Mouse (Mus musculus): ENCODE data around the gene Stk10. TPM values are rescaled to one million over a fixed set of nuclear protein-coding genes. Genes with fewer than 3 reads are reported as not detected.

Stk10 gene
- polyA plus RNA-seq, 1 experiment from 2014 or later: 3.5 TPM

DNA sequence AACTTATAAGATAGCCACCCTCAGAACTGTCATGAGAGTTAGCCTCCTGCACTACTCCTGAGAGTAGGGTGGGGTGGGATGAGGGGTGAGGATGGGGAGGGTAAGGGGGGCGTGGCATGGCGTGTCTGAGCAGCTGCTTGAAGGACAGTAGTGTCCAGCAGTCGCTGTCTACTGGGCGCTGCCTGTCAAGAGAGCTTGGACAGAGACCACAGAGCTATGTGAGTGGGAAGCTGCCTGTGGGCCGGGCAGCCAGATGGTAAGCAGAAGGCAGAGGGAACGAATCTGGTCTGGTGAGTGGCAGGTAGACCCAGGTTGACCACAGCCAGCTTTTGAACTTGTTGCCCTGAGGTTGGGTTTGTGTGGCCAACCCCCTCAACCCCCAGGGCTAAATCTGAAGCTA lies 7.4 kb downstream of the Stk10 start:
- Histone ChIP-seq H3K27me3 (no peaks in the 10 kb centered on the region), H3K4me1 (peaks cover 2% of the 10 kb centered on the region; the same call in 1 of the 2 replicates), H3K9ac (no peak overlapping the region), H3K4me3 (replicated peaks) (no peak overlapping the region), H3K36me3 (no peaks in the 10 kb centered on the region), H3K27ac (replicated peaks) (no peak overlapping the region), H3K9me3 (replicated peaks) (no peaks in the 10 kb centered on the region), H3K4me2 (replicated peaks) (no peak overlapping the region)
- 78% methylated on average over 6 of the region's 6 CpGs for WGBS
- no peak for ATAC-seq (ENCODE audit: insufficient number of reproducible peaks, low FRiP score, low TSS enrichment, low read depth)

DNA sequence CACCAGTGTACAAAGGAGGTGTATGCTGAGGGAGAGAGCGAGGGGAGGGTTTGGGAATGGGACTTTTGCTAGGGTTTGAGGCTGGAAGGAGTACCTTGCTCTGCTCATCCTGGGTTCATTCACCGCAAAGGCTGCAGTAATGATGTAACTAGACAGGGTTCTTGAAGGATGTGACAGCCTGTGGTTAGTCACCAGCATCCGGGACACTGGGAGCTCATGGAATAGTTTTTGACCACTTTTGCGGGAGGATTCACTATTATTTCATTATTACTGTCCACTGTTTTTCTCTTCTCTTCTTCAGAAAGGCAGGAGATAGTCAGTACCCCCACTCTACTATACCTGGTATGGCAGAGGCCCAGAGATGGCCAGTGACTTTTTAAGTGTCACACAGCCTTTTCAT lies 9.1 kb downstream of the Stk10 start:
- H3K27ac ChIP-seq (replicated peaks): no peak overlapping the region
- no peak overlapping the region for H3K9ac ChIP-seq
- no peaks in the 10 kb centered on the region for H3K9me3 ChIP-seq (replicated peaks)
- WGBS: 94% methylated on average over 4 of the region's 4 CpGs
- no peaks in the 10 kb centered on the region for H3K27me3 ChIP-seq
- no peak overlapping the region for H3K4me3 ChIP-seq (replicated peaks)
- H3K4me2 ChIP-seq (replicated peaks): no peak overlapping the region
- peaks cover 6% of the 10 kb centered on the region; the same call in 1 of the 2 replicates for H3K4me1 ChIP-seq
- no peak for ATAC-seq (ENCODE audit: insufficient number of reproducible peaks, low FRiP score, low TSS enrichment, low read depth)
- no peaks in the 10 kb centered on the region for H3K36me3 ChIP-seq

DNA sequence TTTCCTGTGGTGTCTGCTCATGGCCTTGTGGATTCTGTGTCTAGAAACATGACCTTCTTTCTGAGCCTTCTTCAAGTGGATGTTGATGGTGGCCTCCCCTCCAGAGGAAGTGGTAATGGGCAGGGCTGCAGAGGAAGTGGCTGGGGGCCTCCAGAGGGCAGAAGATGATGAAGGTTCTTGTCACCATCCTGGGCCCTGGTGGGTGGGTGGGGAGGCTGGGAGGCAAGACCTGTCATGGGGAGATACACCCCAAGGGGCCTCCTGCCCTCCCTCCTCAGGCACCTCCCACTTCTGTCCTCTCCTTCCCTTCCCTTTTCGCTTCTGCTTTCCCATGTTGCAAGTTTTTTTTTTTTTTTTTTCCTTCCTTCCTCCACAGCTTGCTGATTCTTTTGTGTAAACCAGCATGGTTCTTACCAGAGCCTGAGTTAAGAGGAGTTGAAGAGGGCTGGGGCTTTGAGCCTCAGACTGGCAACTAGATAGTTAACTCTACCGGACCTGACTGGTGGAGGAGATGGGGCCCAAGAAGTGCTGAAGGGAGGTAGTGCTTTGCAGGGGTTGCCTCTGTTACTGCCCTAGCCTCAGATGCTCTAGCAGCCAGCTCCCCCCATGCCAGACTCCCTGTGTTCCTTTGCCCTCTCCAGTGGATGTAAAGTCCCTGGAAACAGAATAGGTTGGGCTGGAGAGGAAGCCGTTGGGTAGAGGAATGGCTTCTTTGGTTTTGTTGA lies 9.7 kb downstream of the Stk10 start:
- Histone ChIP-seq H3K4me2 (replicated peaks) (no peak overlapping the region), H3K9ac (no peak overlapping the region), H3K4me3 (replicated peaks) (no peak overlapping the region), H3K4me1 (peaks cover 6% of the 10 kb centered on the region; the same call in 1 of the 2 replicates), H3K9me3 (replicated peaks) (no peaks in the 10 kb centered on the region), H3K27me3 (no peaks in the 10 kb centered on the region), H3K27ac (replicated peaks) (no peak overlapping the region), H3K36me3 (no peaks in the 10 kb centered on the region)
- WGBS: 48% methylated on average over 3 of the region's 3 CpGs
- no peak for ATAC-seq (ENCODE audit: insufficient number of reproducible peaks, low FRiP score, low TSS enrichment, low read depth)

DNA sequence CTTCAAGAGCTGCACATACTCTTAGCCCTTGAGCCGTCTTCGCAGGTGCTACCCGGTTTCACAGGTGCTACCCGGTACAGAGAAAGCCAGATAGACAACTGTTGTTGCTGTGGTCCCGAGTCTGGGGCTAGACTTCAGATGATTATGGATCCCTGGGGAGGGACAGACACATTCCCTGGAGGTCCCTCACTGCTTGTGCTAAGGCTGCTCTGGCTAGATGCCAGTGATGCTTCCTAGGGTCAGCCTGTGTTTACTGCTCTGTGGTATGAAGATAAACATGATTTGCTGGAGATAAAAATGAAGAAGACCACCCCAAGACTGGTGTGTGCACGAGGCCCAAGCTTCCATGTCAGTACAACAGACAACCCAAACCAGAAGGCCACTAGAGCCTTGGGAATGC lies 10.9 kb downstream of the Stk10 start:
- peaks cover 5% of the 10 kb centered on the region for H3K4me1 ChIP-seq
- no peak for ATAC-seq (ENCODE audit: insufficient number of reproducible peaks, low FRiP score, low TSS enrichment, low read depth)
- H3K36me3 ChIP-seq: no peaks in the 10 kb centered on the region
- H3K4me3 ChIP-seq (replicated peaks): no peak overlapping the region
- H3K9me3 ChIP-seq (replicated peaks): no peaks in the 10 kb centered on the region
- no peak overlapping the region for H3K27ac ChIP-seq (replicated peaks)
- no peak overlapping the region for H3K9ac ChIP-seq
- no peaks in the 10 kb centered on the region for H3K27me3 ChIP-seq
- WGBS: 84% methylated on average over 6 of the region's 6 CpGs
- no peak overlapping the region for H3K4me2 ChIP-seq (replicated peaks)

DNA sequence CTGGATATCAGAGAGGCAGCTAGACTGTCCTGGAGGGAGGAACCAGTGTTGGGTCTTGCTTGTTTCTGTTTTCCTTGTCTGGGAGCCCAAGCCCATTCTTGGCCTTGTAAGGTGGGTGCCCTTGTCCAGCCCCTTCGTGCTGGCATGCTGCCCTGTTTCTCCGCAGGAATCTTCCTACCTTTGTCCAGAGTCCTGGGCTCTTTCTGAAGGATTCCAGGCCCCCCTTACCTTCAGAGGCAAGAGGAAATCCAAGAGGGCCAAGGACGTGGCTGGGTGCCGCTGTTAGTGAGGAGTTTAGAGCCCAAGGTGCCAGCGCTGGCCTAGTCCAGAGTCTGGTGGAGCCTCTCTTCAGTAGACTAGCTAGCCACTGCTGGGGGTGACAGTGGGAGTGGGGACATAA lies 11.4 kb downstream of the Stk10 start:
- peaks cover 9% of the 10 kb centered on the region for H3K4me1 ChIP-seq
- no peak overlapping the region for H3K4me2 ChIP-seq (replicated peaks)
- no peaks in the 10 kb centered on the region for H3K27me3 ChIP-seq
- no peak overlapping the region for H3K9ac ChIP-seq
- H3K4me3 ChIP-seq (replicated peaks): no peak overlapping the region
- no peak for ATAC-seq (ENCODE audit: insufficient number of reproducible peaks, low FRiP score, low TSS enrichment, low read depth)
- H3K27ac ChIP-seq (replicated peaks): no peak overlapping the region
- 94% methylated on average over 5 of the region's 5 CpGs for WGBS
- no peaks in the 10 kb centered on the region for H3K9me3 ChIP-seq (replicated peaks)
- no peaks in the 10 kb centered on the region for H3K36me3 ChIP-seq

DNA sequence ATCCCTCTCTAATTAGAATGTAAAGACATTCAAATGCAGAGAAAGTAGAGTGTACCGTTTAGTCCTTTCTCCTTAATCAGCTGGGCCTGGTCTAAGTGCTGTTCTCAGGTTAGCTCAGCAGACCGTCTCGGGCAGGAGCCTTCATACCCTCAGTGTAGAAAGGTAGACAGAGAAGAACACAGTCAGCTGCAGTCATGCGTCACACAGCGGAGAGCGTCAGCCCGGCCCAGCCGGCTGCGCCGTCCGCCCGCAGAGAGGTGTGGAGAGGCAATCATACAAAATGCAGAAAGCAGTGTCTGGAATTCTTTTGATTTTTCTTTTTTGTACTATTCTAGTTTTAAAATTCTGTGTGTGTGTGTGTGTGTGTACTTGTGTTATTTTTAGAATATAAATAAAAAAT lies 12.5 kb downstream of the Stk10 start:
- 76% methylated on average over 12 of the region's 12 CpGs for WGBS
- Histone ChIP-seq H3K36me3 (no peaks in the 10 kb centered on the region), H3K9ac (no peak overlapping the region), H3K4me1 (peaks cover 17% of the 10 kb centered on the region), H3K27me3 (no peaks in the 10 kb centered on the region), H3K4me3 (replicated peaks) (no peak overlapping the region), H3K27ac (replicated peaks) (no peak overlapping the region), H3K4me2 (replicated peaks) (no peak overlapping the region), H3K9me3 (replicated peaks) (no peaks in the 10 kb centered on the region)
- no peak for ATAC-seq (ENCODE audit: insufficient number of reproducible peaks, low FRiP score, low TSS enrichment, low read depth)

DNA sequence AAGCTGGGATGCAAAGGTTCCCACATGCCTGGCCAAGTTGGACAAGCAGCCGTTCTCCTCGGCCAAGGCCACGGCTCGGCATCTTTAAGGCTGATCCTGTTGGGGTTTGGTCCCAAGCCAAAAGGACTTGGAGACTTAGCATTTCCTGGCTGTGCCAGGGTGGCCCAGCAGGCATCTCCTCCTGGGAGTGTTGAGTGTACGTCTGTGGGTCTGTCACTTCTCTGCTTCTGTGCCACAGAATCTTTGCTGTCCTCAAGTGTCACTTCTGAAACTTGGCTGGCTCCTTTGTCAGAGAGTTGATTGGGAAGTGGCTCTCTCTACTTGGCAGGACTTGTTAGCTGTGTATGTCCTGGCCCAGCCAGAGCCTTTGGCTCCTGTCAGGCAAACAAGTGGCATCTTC lies 13.4 kb downstream of the Stk10 start:
- Histone ChIP-seq H3K36me3 (no peaks in the 10 kb centered on the region), H3K4me3 (replicated peaks) (no peak overlapping the region), H3K4me2 (replicated peaks) (no peak overlapping the region), H3K4me1 (peaks cover 26% of the 10 kb centered on the region), H3K9ac (no peak overlapping the region), H3K27me3 (no peaks in the 10 kb centered on the region), H3K27ac (replicated peaks) (no peak overlapping the region), H3K9me3 (replicated peaks) (no peaks in the 10 kb centered on the region)
- ATAC-seq (ENCODE audit: insufficient number of reproducible peaks, low FRiP score, low TSS enrichment, low read depth): no peak
- WGBS: 62% methylated on average over 5 of the region's 5 CpGs

DNA sequence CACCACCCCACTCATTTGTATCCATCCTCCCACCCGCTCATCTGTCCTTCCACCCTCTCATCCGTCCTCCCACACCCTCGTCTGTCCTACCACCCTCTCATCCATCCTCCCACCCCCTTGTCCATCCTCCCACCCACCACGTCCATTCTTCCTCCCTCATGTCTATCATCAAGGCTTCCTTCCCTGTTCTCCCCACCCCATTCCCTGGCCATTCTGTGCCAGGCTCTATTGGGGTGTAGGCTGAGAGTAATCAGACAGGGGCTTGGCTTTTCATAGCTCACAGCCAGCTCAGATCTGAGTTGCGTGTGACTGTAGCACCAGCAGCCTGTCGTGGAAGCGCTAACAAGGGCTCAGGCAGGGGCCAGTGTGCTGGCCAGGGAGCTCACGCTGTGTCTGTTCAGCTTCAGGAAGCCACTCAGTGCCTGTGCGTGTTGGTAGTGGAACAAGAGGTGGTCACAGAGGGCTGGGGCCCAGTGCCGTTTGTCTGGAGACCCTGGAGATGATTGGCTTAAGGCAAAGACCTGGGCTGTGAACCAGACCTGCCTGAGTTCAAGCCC lies 14.4 kb downstream of the Stk10 start:
- no peak overlapping the region for H3K27ac ChIP-seq (replicated peaks)
- H3K4me1 ChIP-seq: peaks cover 36% of the 10 kb centered on the region
- H3K9me3 ChIP-seq (replicated peaks): no peaks in the 10 kb centered on the region
- no peak overlapping the region for H3K4me3 ChIP-seq (replicated peaks)
- no peak overlapping the region for H3K9ac ChIP-seq
- no peak for ATAC-seq (ENCODE audit: insufficient number of reproducible peaks, low FRiP score, low TSS enrichment, low read depth)
- H3K27me3 ChIP-seq: no peaks in the 10 kb centered on the region
- no peaks in the 10 kb centered on the region for H3K36me3 ChIP-seq
- no peak overlapping the region for H3K4me2 ChIP-seq (replicated peaks)
- 77% methylated on average over 10 of the region's 10 CpGs for WGBS

DNA sequence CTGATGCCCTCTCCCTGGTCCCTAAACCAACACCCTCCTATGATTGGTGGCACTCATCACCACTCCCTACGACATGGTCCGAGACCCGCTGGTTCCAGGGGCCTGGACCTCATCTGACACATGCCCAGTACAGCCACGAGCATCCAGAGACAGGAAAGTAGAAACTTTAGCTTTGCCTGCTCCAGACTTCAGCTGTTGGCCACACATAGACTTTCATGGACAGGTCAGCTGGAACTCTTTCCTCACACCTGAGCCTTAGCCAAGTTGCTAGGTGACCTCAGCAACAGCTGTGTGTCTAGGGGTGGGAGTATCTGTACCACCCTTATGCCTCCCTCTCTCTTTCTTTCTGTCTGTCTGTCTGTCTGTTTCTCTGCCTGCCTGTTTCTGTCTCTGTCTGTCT lies 15.1 kb downstream of the Stk10 start:
- Histone ChIP-seq H3K36me3 (no peaks in the 10 kb centered on the region), H3K9me3 (replicated peaks) (no peaks in the 10 kb centered on the region), H3K4me3 (replicated peaks) (no peak overlapping the region), H3K4me1 (peaks cover 44% of the 10 kb centered on the region), H3K4me2 (replicated peaks) (no peak overlapping the region), H3K9ac (no peak overlapping the region), H3K27ac (replicated peaks) (no peak overlapping the region), H3K27me3 (no peaks in the 10 kb centered on the region)
- ATAC-seq (ENCODE audit: insufficient number of reproducible peaks, low FRiP score, low TSS enrichment, low read depth): no peak
- 82% methylated on average over 4 of the region's 4 CpGs for WGBS

DNA sequence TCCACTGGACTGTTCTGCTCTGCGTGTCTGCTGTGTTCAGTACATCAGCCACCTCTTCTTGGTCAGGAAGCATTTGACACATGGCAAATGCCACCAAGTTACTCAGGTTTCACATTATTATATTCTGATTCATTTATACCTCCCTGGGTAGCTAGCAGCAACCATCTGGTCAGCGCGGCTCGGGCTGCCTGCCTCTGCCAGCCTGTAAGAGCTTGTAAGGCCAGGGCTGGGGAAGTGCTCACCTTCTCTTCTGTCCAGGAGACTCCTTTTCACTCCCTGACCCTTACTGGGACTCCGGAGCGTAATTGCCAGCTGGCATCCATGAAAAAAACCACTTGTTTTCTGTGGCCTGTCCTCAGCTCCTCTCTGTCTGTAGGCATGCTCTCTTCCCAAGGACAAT lies 16.1 kb downstream of the Stk10 start:
- no peak for ATAC-seq (ENCODE audit: insufficient number of reproducible peaks, low FRiP score, low TSS enrichment, low read depth)
- peaks cover 50% of the 10 kb centered on the region for H3K4me1 ChIP-seq

DNA sequence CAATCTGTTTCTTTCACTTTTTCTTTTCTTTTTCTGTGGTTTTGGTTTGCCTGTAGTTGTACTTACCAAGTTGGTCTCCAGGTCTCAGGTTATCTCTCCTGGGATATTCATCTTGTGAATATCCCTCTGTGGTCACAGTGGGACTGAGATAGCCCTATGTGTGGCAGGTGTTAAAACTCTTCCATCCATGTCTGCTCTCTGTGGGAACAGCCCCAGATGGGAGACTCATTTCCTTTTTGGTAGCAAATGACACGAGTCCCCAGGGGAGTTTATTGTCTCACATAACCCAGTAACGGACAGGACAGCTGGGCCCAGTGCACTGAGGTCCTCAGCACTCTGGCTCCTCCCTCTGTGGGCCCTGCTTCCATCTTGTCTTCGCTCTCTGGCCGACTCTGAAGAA lies 17.0 kb downstream of the Stk10 start:
- WGBS: 59% methylated on average over 4 of the region's 4 CpGs
- Histone ChIP-seq H3K4me2 (replicated peaks) (no peak overlapping the region), H3K9ac (no peak overlapping the region), H3K4me3 (replicated peaks) (no peak overlapping the region), H3K4me1 (peaks cover 50% of the 10 kb centered on the region), H3K9me3 (replicated peaks) (no peaks in the 10 kb centered on the region), H3K36me3 (no peaks in the 10 kb centered on the region), H3K27ac (replicated peaks) (no peak overlapping the region), H3K27me3 (no peaks in the 10 kb centered on the region)
- ATAC-seq (ENCODE audit: insufficient number of reproducible peaks, low FRiP score, low TSS enrichment, low read depth): no peak

More for the DNA sequence above, 16.1 kb downstream of the Stk10 start:
- Histone ChIP-seq H3K9me3 (replicated peaks) (no peaks in the 10 kb centered on the region), H3K36me3 (no peaks in the 10 kb centered on the region), H3K4me2 (replicated peaks) (no peak overlapping the region), H3K27ac (replicated peaks) (no peak overlapping the region), H3K4me3 (replicated peaks) (no peak overlapping the region), H3K9ac (no peak overlapping the region), H3K27me3 (no peaks in the 10 kb centered on the region)
- 56% methylated on average over 6 of the region's 6 CpGs for WGBS

DNA sequence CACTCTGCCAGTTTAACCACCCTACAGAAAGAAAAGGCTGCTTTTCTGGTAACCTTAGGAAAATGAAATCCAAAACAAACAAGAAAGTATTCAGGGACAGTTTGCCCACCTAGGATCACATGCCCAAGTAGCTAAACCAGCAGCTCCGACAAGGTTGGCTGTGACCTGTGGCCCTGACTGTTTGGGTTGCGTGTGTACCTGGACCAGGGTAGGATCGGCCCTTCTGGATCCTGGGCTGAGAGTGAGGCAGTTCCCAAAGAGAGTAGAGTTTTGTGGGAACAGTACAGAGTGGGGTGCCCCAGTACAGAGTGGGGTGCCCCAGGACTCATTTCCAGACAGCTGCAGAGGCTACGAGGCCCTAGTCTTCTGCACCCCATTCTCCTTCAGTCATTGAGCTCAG lies 18.0 kb downstream of the Stk10 start:
- H3K9ac ChIP-seq: no peak overlapping the region
- peaks cover 50% of the 10 kb centered on the region for H3K4me1 ChIP-seq
- H3K36me3 ChIP-seq: no peaks in the 10 kb centered on the region
- no peak for ATAC-seq (ENCODE audit: insufficient number of reproducible peaks, low FRiP score, low TSS enrichment, low read depth)
- no peak overlapping the region for H3K4me2 ChIP-seq (replicated peaks)
- H3K27ac ChIP-seq (replicated peaks): peak overlapping the region; percentile 23; the same call in 1 of the 2 replicates
- H3K4me3 ChIP-seq (replicated peaks): no peak overlapping the region
- H3K9me3 ChIP-seq (replicated peaks): no peaks in the 10 kb centered on the region
- no peaks in the 10 kb centered on the region for H3K27me3 ChIP-seq
- WGBS: 91% methylated on average over 4 of the region's 4 CpGs
